In genomic region chr14:21143406-21144115, GRCm38 (mm10) we compare ENCODE assay signal across 8 mouse cellular contexts.
A peak's percentile ranks its signal among the peaks of the same experiment; 100 is the strongest.
DNase-seq lines count a peak whose midpoint lies in the region; ATAC-seq lines count a peak whose summit lies in the region.

No protein-coding gene starts in this region.

- H3K36me3 ChIP-seq in heart, embryonic 11.5 days (ENCODE audit: control insufficient read depth, insufficient read depth, low read length), result no peaks in the 10 kb centered on the region
- H3K36me3 ChIP-seq in embryonic facial prominence, embryonic 10.5 days (replicated peaks), result no peaks in the 10 kb centered on the region

- H3K9ac ChIP-seq in heart, embryonic 11.5 days (ENCODE audit: low read depth, low read length), result no peak overlapping the region

- no peak overlapping the region for H3K27ac ChIP-seq in heart, embryonic 11.5 days (ENCODE audit: low read depth, low read length)
- H3K27ac ChIP-seq in embryonic facial prominence, embryonic 10.5 days (replicated peaks), result no peak overlapping the region

- WGBS in heart, embryonic 11.5 days (ENCODE audit: insufficient replicate concordance), result 80% methylated on average over 8 of the region's 8 CpGs
- 77% methylated on average over 8 of the region's 8 CpGs for WGBS in embryonic facial prominence, embryonic 10.5 days

- peak; percentile 33 for DNase-seq in heart, adult 8-10 months (ENCODE audit: low spot score)
- peak; percentile 37 for DNase-seq in urinary bladder, postnatal 14 days (ENCODE audit: low spot score)
- DNase-seq in urinary bladder, adult 2 months (ENCODE audit: low spot score), result no peak
- peak; percentile 35 for DNase-seq in embryonic facial prominence, embryonic 10.5 days (ENCODE audit: low spot score)
- DNase-seq in kidney, adult 18-20 months, result peak; percentile 22
- no peak for DNase-seq in cerebellum, adult 8-10 months

- H3K4me3 ChIP-seq in heart, embryonic 11.5 days (ENCODE audit: low read depth, low read length), result no peak overlapping the region
- no peak overlapping the region for H3K4me3 ChIP-seq in embryonic facial prominence, embryonic 10.5 days

- H3K4me1 ChIP-seq in heart, embryonic 11.5 days (ENCODE audit: control insufficient read depth, insufficient read depth, low read length), result no peaks in the 10 kb centered on the region
- H3K4me1 ChIP-seq in embryonic facial prominence, embryonic 10.5 days, result peaks cover 4% of the 10 kb centered on the region; the same call in 1 of the 2 replicates

- no peaks in the 10 kb centered on the region for H3K27me3 ChIP-seq in heart, embryonic 11.5 days (ENCODE audit: control insufficient read depth, insufficient read depth, low read length)
- no peaks in the 10 kb centered on the region for H3K27me3 ChIP-seq in embryonic facial prominence, embryonic 10.5 days (replicated peaks; ENCODE audit: low read depth, poor library complexity, severe bottlenecking)

- H3K9me3 ChIP-seq in heart, embryonic 11.5 days (replicated peaks; ENCODE audit: control insufficient read depth, low read length), result no peaks in the 10 kb centered on the region
- no peaks in the 10 kb centered on the region for H3K9me3 ChIP-seq in embryonic facial prominence, embryonic 10.5 days

- no peak for ATAC-seq in heart, embryonic 11.5 days (replicated peaks; ENCODE audit: insufficient number of reproducible peaks, low FRiP score, low TSS enrichment)
- peak; percentile 57 for ATAC-seq in megakaryocyte, adult 5-6 weeks (ENCODE audit: poor library complexity, severe bottlenecking)

- H3K4me2 ChIP-seq in heart, embryonic 11.5 days, result no peak overlapping the region

Comparison
In these comparisons a context has a peak if more than half of its experiments do, and no peak if none do; other contexts are left out.
1. DNase-seq: peak in heart, adult 8-10 months (single experiment), urinary bladder, postnatal 14 days (single experiment), embryonic facial prominence, embryonic 10.5 days (single experiment) and kidney, adult 18-20 months (single experiment); none in urinary bladder, adult 2 months (single experiment) and cerebellum, adult 8-10 months (single experiment).